Mouse (Mus musculus) brain, embryonic 14.5 days (tissue): ENCODE results near the gene Pex3. TPM values are rescaled to one million over a fixed set of nuclear protein-coding genes. Genes with fewer than 3 reads are reported as not detected.

Source experiments
- DNase-seq: peaks from one replicate; pipeline ENCODE4 v3.0.0-alpha.2; 2011; ENCODE audit warnings: low read depth
- CTCF ChIP-seq: fragments of 200-500 bp; IDR thresholded peaks from 2 replicates; pipeline ENCODE4 v1.5.1; 2012; ENCODE audit warnings: inconsistent platforms, mild to moderate bottlenecking, moderate library complexity, borderline replicate concordance; ENCODE audit not compliant: insufficient read depth, insufficient read length; ENCODE audit errors: extremely low read depth
- POLR2A ChIP-seq: fragments of 200-500 bp; IDR thresholded peaks from 2 replicates; pipeline ENCODE4 v1.6.1; 2012; ENCODE audit warnings: mild to moderate bottlenecking, inconsistent platforms, borderline replicate concordance; ENCODE audit not compliant: poor library complexity, insufficient read depth, insufficient read length, severe bottlenecking; ENCODE audit errors: extremely low read depth
- polyA plus RNA-seq: library from polyadenylated mRNA; depleted of rRNA; stranded (reverse); fragments of >200 nt; gene quantifications from 2 replicates; pipeline ENCODE4 v1.2.3, GENCODE M21; 2012; rRNA removed

The Pex3 gene
- polyA plus RNA-seq, result 23.5 and 28.6 TPM in 2 replicates

- DNase-seq, result peak; percentile 96
- TF ChIP-seq POLR2A (peak; percentile 57; the same call in 1 of the 2 replicates), CTCF (no peak)
Measured at GRCm38 (mm10) chr10:13552646-13553497, at the start of gene Pex3, which contains the start of gene Adat2. Gene Pex3, minus strand, starts transcription at chr10:13553142. Gene Adat2, plus strand, starts transcription at chr10:13552894.

- TF ChIP-seq CTCF (no peak), POLR2A (no peak)
- DNase-seq, result no peak
Measured at GRCm38 (mm10) chr10:13600926-13601325, 48.0 kb upstream of the Pex3 start.

GRCm38 (mm10) chr10:13597491-13597890, 44.5 kb upstream of the Pex3 start:
- no peak for TF ChIP-seq POLR2A
- no peak for TF ChIP-seq CTCF
- peak; percentile 15 for DNase-seq

- DNase-seq, result no peak
- TF ChIP-seq CTCF (no peak), POLR2A (no peak)
Measured at GRCm38 (mm10) chr10:13596866-13597265, 43.9 kb upstream of the Pex3 start.

- peak; percentile 35 for DNase-seq
- TF ChIP-seq POLR2A, result no peak
- TF ChIP-seq CTCF, result no peak
Measured at GRCm38 (mm10) chr10:13596073-13596472, 43.1 kb upstream of the Pex3 start.

GRCm38 (mm10) chr10:13593529-13593928, 40.6 kb upstream of the Pex3 start:
- peak; percentile 17 for DNase-seq
- TF ChIP-seq POLR2A, result no peak
- TF ChIP-seq CTCF, result no peak

GRCm38 (mm10) chr10:13592196-13592595, 39.3 kb upstream of the Pex3 start:
- TF ChIP-seq POLR2A (no peak), CTCF (no peak)
- no peak for DNase-seq

GRCm38 (mm10) chr10:13587914-13588313, 35.0 kb upstream of the Pex3 start:
- TF ChIP-seq CTCF, result no peak
- TF ChIP-seq POLR2A, result no peak
- no peak for DNase-seq

GRCm38 (mm10) chr10:13577123-13577522, 24.2 kb upstream of the Pex3 start:
- no peak for TF ChIP-seq CTCF
- no peak for TF ChIP-seq POLR2A
- no peak for DNase-seq

GRCm38 (mm10) chr10:13572410-13572809, 19.5 kb upstream of the Pex3 start:
- TF ChIP-seq CTCF, result no peak
- TF ChIP-seq POLR2A, result no peak
- no peak for DNase-seq

- TF ChIP-seq POLR2A (no peak), CTCF (no peak)
- DNase-seq, result no peak
Measured at GRCm38 (mm10) chr10:13572003-13572402, 19.1 kb upstream of the Pex3 start.

- no peak for TF ChIP-seq CTCF
- TF ChIP-seq POLR2A, result no peak
- DNase-seq, result no peak
Measured at GRCm38 (mm10) chr10:13570697-13571538, 18.0 kb upstream of the Pex3 start.
